Mouse (Mus musculus): ENCODE data around the gene Jam3. TPM values are rescaled to one million over a fixed set of nuclear protein-coding genes. Genes with fewer than 3 reads are reported as not detected.

Gene Jam3
- polyA plus RNA-seq, 1 experiment from 2014 or later = 68.9 TPM

DNA sequence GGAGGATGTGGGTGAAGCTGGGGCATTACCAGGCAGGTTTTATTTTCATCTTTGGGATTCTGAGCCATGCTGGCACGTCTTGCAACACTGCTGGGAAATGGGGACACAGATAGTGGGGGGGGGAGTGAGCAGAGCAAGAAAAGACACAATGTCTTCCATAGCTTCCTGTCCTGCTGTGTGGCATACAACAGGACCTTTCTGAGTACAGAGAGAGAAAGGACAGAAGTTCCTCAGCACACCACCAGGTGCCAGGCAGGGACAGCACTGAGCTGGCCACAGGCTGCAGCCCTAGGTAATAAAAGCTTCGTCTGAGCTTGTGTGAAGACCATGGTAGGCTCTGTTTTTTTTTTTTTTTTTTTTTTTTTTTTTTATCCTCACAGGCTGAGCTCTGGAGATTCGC, 25.3 kb upstream of the Jam3 start:
- H3K36me3 ChIP-seq (ENCODE audit: insufficient read depth) = no peaks in the 10 kb centered on the region
- no peaks in the 10 kb centered on the region for H3K4me1 ChIP-seq (ENCODE audit: insufficient read depth)
- no peak overlapping the region for H3K4me3 ChIP-seq (ENCODE audit: low read depth, low read length)
- H3K27ac ChIP-seq (ENCODE audit: low read depth) = no peak overlapping the region
- no peak overlapping the region for H3K9ac ChIP-seq
- no peaks in the 10 kb centered on the region for H3K27me3 ChIP-seq (ENCODE audit: insufficient read depth, low read length)
- peak; percentile 37 for TF ChIP-seq CTCF (IDR thresholded peaks at IDR 0.05; ENCODE audit: low read depth)
- DNase-seq (no peak), ATAC-seq (ENCODE audit: insufficient read depth) (no peak)
- H3K9me3 ChIP-seq (ENCODE audit: low read depth, low read length) = no peaks in the 10 kb centered on the region
- H3K4me2 ChIP-seq = no peak overlapping the region
- 56% methylated on average over 3 of the region's 3 CpGs for WGBS

DNA sequence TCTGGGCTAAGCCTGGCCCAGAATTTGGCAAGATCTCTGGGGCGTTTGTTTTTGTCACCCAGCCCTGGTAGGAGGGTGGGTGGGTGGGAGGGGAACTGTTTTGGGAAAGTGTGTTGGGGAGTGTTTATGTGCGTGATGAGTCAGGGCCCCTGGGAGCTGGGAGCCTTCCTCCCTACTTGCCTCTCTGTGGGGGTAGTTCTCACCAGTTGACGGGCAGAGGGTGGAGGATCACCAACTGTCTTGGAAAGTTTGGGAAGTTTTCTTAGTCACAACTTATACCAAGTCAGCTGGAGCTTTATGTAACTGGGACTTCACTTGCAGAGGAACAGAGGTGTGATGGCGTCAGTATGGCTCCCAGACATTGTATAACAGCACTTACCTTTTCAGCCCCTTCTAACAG, 23.7 kb upstream of the Jam3 start:
- H3K4me3 ChIP-seq (ENCODE audit: low read depth, low read length) = no peak overlapping the region
- no peak for DNase-seq
- no peaks in the 10 kb centered on the region for H3K9me3 ChIP-seq (ENCODE audit: low read depth, low read length)
- 43% methylated on average over 4 of the region's 4 CpGs for WGBS
- no peak for ATAC-seq (ENCODE audit: insufficient read depth)
- no peak overlapping the region for H3K9ac ChIP-seq
- H3K4me2 ChIP-seq = no peak overlapping the region
- no peaks in the 10 kb centered on the region for H3K36me3 ChIP-seq (ENCODE audit: insufficient read depth)
- H3K27me3 ChIP-seq (ENCODE audit: insufficient read depth, low read length) = no peaks in the 10 kb centered on the region
- no peak overlapping the region for H3K27ac ChIP-seq (ENCODE audit: low read depth)
- H3K4me1 ChIP-seq (ENCODE audit: insufficient read depth) = no peaks in the 10 kb centered on the region
- TF ChIP-seq CTCF (IDR thresholded peaks at IDR 0.05; ENCODE audit: low read depth) = no peak

DNA sequence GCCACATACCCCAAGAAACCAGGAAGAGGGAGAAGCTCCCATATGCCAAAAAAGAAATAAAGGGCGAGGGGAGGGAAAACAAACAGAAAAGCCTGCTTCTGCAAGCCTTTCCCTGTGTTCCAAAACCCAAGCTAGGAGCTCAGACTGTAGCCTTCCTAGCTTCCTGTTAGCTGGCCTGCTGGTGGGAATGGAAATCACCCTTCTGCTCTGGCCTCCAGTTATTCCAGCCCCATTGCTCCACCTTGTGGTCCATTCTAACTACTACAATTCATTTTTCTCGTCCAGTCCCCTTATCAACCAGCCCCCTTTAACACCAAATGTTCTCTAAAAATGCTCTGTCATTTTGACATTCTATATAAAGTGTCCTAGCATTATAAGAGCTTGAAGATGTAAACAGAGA, 20.9 kb upstream of the Jam3 start:
- H3K4me2 ChIP-seq = no peak overlapping the region
- WGBS = 3% methylated on average over 2 of the region's 2 CpGs
- no peak overlapping the region for H3K27ac ChIP-seq (ENCODE audit: low read depth)
- no peaks in the 10 kb centered on the region for H3K36me3 ChIP-seq (ENCODE audit: insufficient read depth)
- no peaks in the 10 kb centered on the region for H3K4me1 ChIP-seq (ENCODE audit: insufficient read depth)
- peak; percentile 90 for DNase-seq
- no peak overlapping the region for H3K9ac ChIP-seq
- no peaks in the 10 kb centered on the region for H3K9me3 ChIP-seq (ENCODE audit: low read depth, low read length)
- TF ChIP-seq CTCF (IDR thresholded peaks at IDR 0.05; ENCODE audit: low read depth) = peak; percentile 87
- peak; percentile 87 for ATAC-seq (ENCODE audit: insufficient read depth)
- no peaks in the 10 kb centered on the region for H3K27me3 ChIP-seq (ENCODE audit: insufficient read depth, low read length)
- no peak overlapping the region for H3K4me3 ChIP-seq (ENCODE audit: low read depth, low read length)

DNA sequence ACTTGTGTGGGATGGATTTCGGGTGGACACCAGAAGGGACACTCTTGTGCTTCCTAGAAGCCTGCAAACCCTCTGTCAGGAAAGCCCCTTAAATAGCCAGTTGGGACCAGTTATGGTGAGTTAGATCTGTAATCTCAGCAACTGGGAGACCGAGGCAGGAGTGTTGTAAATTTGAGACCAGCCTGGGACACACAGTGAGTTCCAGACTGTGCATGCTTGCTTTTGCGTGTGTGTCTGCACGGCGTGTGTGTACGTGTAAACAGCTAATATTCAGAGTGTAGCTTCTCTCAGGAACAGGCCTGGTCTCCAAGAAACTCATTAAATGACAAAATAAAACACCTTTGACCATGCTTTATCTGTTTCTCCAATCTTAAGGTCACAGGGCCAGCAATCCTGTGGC, 20.5 kb upstream of the Jam3 start:
- H3K36me3 ChIP-seq (ENCODE audit: insufficient read depth) = no peaks in the 10 kb centered on the region
- no peak overlapping the region for H3K27ac ChIP-seq (ENCODE audit: low read depth)
- TF ChIP-seq CTCF (IDR thresholded peaks at IDR 0.05; ENCODE audit: low read depth) = no peak
- DNase-seq (no peak), ATAC-seq (ENCODE audit: insufficient read depth) (peak; percentile 48; the same call in 1 of the 2 replicates)
- H3K4me3 ChIP-seq (ENCODE audit: low read depth, low read length) = no peak overlapping the region
- H3K27me3 ChIP-seq (ENCODE audit: insufficient read depth, low read length) = no peaks in the 10 kb centered on the region
- no peaks in the 10 kb centered on the region for H3K4me1 ChIP-seq (ENCODE audit: insufficient read depth)
- no peak overlapping the region for H3K4me2 ChIP-seq
- no peak overlapping the region for H3K9ac ChIP-seq
- WGBS = 84% methylated on average over 6 of the region's 6 CpGs
- no peaks in the 10 kb centered on the region for H3K9me3 ChIP-seq (ENCODE audit: low read depth, low read length)

DNA sequence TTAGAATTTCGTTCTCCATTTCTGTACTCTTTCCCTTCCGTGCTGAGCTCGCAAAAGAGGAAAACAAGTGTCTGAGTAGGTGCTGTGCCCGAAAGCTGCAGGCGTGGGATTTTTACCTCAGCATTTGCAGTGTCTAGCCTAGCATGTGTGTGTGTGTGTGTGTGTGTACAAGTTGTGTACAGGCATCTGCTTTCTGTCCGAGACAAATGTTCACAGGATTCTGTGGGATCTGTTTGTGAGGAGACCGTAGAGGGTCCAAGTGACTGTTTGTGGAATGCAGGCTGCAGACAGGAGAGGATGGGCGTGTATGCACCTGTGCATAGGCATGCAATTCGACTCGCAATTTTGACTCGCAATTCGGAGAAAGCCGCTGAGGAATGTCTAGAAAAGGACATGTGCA, 20.0 kb upstream of the Jam3 start:
- no peak overlapping the region for H3K4me2 ChIP-seq
- WGBS = 81% methylated on average over 13 of the region's 13 CpGs
- no peak for ATAC-seq (ENCODE audit: insufficient read depth)

DNA sequence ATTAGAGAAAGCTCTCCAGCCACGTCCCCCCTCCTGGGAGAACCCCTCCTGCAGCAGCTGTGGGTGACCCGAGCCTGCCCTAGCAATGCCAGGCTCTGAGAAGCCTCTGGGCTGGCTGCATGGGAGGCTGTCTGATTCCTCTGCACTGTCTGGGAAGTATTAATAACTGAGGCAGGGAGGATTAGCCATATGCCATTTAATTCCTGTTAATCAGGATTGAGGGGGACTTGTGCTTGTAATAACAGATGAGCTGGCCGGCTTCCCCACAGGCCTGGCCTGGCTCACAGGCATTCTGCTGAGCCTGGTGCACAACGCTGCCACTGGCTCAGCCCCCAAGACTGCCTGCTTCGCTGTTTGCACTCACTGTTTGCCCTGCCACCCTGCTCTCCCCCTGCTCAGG, 18.9 kb upstream of the Jam3 start:
- H3K4me3 ChIP-seq (ENCODE audit: low read depth, low read length) = no peak overlapping the region
- no peaks in the 10 kb centered on the region for H3K36me3 ChIP-seq (ENCODE audit: insufficient read depth)
- H3K9ac ChIP-seq = no peak overlapping the region
- H3K27me3 ChIP-seq (ENCODE audit: insufficient read depth, low read length) = no peaks in the 10 kb centered on the region
- no peak for TF ChIP-seq CTCF (IDR thresholded peaks at IDR 0.05; ENCODE audit: low read depth)
- H3K4me1 ChIP-seq (ENCODE audit: insufficient read depth) = no peaks in the 10 kb centered on the region
- DNase-seq = no peak
- no peak overlapping the region for H3K27ac ChIP-seq (ENCODE audit: low read depth)
- no peak for ATAC-seq (ENCODE audit: insufficient read depth)
- no peaks in the 10 kb centered on the region for H3K9me3 ChIP-seq (ENCODE audit: low read depth, low read length)
- H3K4me2 ChIP-seq = no peak overlapping the region
- WGBS = 41% methylated on average over 5 of the region's 5 CpGs

More for the DNA sequence above, 20.0 kb upstream of the Jam3 start:
- Histone ChIP-seq H3K9ac (no peak overlapping the region), H3K4me3 (ENCODE audit: low read depth, low read length) (no peak overlapping the region), H3K9me3 (ENCODE audit: low read depth, low read length) (no peaks in the 10 kb centered on the region), H3K27ac (ENCODE audit: low read depth) (no peak overlapping the region), H3K36me3 (ENCODE audit: insufficient read depth) (no peaks in the 10 kb centered on the region), H3K27me3 (ENCODE audit: insufficient read depth, low read length) (no peaks in the 10 kb centered on the region), H3K4me1 (ENCODE audit: insufficient read depth) (no peaks in the 10 kb centered on the region)
- DNase-seq = no peak
- TF ChIP-seq CTCF (IDR thresholded peaks at IDR 0.05; ENCODE audit: low read depth) = no peak

DNA sequence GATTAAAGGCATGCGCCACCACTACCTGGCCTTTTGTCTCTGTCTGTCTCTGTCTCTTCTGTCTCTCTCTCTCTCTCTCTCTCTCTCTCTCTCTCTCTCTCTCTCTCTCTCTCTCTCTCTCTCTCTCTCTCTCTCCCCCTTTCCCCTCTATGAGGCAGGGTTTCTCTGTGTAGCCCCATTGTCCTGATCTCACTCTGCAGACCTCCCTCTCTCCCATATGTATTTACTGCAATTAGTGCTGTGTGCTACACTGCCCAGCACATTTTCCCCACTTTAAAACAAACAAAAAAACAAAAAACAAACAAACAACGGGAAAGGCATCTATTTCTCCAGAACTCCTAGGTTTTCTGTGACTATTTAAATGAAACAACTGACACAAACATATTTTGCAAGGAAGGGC, 18.4 kb upstream of the Jam3 start:
- H3K4me3 ChIP-seq (ENCODE audit: low read depth, low read length) = no peak overlapping the region
- no peak for DNase-seq
- H3K27me3 ChIP-seq (ENCODE audit: insufficient read depth, low read length) = no peaks in the 10 kb centered on the region
- TF ChIP-seq CTCF (IDR thresholded peaks at IDR 0.05; ENCODE audit: low read depth) = no peak
- H3K36me3 ChIP-seq (ENCODE audit: insufficient read depth) = no peaks in the 10 kb centered on the region
- H3K4me1 ChIP-seq (ENCODE audit: insufficient read depth) = no peaks in the 10 kb centered on the region
- 66% methylated on average over 2 of the region's 2 CpGs for WGBS
- H3K4me2 ChIP-seq = no peak overlapping the region
- no peak overlapping the region for H3K9ac ChIP-seq
- H3K9me3 ChIP-seq (ENCODE audit: low read depth, low read length) = no peaks in the 10 kb centered on the region
- ATAC-seq (ENCODE audit: insufficient read depth) = no peak
- no peak overlapping the region for H3K27ac ChIP-seq (ENCODE audit: low read depth)

DNA sequence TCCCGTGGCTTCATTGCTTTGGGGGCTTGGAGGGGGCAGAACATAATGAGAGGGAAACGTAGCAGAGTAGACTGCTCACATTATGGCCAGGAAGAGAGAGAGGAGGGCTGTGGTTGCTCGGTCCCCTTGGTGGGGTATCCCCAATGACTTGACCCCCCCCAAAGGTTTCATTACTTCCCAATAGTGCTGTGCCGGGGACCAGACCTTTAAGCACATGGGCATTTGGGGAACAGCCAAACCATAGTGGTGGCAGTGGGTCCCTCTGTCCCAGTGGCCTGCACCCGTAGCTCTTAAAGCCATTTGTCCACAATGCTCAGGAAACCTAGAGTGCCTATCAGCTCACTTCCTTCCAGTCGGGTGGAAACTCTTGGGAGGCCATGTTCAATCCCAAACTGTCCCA, 17.6 kb upstream of the Jam3 start:
- no peaks in the 10 kb centered on the region for H3K27me3 ChIP-seq (ENCODE audit: insufficient read depth, low read length)
- H3K36me3 ChIP-seq (ENCODE audit: insufficient read depth) = no peaks in the 10 kb centered on the region
- H3K4me3 ChIP-seq (ENCODE audit: low read depth, low read length) = no peak overlapping the region
- no peak overlapping the region for H3K9ac ChIP-seq
- no peaks in the 10 kb centered on the region for H3K4me1 ChIP-seq (ENCODE audit: insufficient read depth)
- no peak for TF ChIP-seq CTCF (IDR thresholded peaks at IDR 0.05; ENCODE audit: low read depth)
- H3K27ac ChIP-seq (ENCODE audit: low read depth) = no peak overlapping the region
- no peak for DNase-seq
- WGBS = 72% methylated on average over 6 of the region's 6 CpGs
- no peak for ATAC-seq (ENCODE audit: insufficient read depth)
- no peaks in the 10 kb centered on the region for H3K9me3 ChIP-seq (ENCODE audit: low read depth, low read length)
- H3K4me2 ChIP-seq = no peak overlapping the region

All from lung, embryonic 14.5 days (tissue).